Mouse (Mus musculus) cerebral cortex, adult 2 months (tissue): ENCODE results near the gene Sstr4.

Experiments
- WGBS: fragments of 180-500 bp; shearing (Covaris S2); methylation state at CpG from one replicate; pipeline ENCODE4 v1.1.7; 2018; 5-methylcytosine and 5-hydroxymethylcytosine counted together

Gene Sstr4

GRCm38 (mm10) chr2:148436285-148436684 is 41.1 kb downstream of the Sstr4 start:
- WGBS = 65% methylated on average over 3 of the region's 3 CpGs

GRCm38 (mm10) chr2:148439691-148440276 is 44.6 kb downstream of the Sstr4 start:
- 72% methylated on average over 3 of the region's 3 CpGs for WGBS

- WGBS = 73% methylated on average over 10 of the region's 10 CpGs
These were observed 46.3 kb downstream of the Sstr4 start for GRCm38 (mm10) chr2:148441421-148441820.

DNA sequence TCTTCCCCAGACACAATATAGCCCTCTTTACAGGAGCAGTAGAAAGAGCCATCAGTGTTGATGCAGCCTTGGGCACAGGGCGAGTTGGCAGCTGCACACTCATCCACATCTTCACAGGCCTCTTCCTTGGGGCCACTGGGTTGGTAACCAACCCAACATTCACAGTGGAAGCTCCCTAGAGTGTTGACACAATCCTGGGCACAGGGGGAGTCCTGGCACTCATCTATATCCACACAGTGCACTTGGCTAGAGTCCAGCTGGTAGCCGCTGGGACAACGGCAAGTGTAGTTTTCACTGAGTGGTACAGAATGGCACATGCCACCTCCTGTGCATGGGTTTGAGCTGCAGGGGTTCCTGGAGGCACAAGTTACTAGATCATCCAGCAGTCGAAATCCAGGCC is 47.0 kb downstream of the Sstr4 start:
- 69% methylated on average over 4 of the region's 4 CpGs for WGBS

DNA sequence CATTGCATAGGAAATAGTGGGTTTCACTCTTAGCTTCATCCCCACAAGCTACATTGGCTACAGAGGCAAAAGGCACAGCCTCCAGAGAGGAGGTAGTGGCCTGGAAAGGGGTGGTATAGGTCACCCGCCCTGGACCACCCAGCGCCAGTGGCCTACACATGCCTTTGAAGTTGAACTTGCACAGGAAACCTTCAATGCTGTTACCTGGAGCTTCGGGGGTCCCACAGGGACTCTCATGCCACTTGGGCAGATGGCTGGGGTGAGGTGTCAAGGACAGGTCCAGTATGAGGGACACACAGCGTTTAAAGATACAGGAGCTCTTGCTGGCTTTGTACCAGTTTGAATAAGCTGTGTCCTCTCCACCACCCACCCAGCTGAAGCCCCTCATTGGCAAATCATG is 47.6 kb downstream of the Sstr4 start:
- 86% methylated on average over 4 of the region's 4 CpGs for WGBS

DNA sequence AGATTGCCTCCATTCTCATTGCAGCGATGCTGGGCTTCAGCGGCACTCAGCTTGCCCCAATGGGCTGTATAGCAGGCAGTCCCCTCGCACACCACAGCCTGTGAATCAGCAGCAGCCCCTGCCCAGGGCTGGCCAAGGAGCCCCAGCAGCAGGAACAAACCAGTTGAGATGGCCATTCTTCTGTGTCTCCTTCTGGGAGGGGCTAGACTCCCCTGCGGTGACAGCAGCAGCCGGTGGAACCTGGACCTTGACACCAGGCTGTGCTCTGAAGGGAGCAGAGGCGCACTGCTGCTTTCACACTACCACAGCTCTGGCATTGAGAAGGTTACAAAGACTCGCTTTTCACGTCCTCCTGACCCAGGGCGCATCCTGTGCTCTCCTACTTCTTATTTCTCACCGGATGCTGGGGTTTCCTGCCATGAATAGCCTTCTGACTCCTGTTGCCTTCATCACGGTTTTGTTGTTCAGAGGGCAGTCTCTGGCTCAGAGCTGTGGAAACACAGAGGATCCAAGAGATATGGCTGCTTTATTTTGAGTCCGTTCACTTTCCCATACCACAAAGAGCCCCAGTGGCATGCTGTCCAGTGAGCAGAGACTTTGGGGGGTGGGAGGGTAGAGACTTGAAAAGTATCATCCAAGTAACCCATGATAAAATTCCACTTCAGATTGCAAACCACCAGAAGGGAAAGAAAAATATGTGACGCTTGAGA is 48.3 kb downstream of the Sstr4 start, which contains the start of gene Cd93:
Cd93 (minus strand) TSS at position 315 of the 710 bp plus-strand sequence.
- WGBS = 64% methylated on average over 13 of the region's 13 CpGs

DNA sequence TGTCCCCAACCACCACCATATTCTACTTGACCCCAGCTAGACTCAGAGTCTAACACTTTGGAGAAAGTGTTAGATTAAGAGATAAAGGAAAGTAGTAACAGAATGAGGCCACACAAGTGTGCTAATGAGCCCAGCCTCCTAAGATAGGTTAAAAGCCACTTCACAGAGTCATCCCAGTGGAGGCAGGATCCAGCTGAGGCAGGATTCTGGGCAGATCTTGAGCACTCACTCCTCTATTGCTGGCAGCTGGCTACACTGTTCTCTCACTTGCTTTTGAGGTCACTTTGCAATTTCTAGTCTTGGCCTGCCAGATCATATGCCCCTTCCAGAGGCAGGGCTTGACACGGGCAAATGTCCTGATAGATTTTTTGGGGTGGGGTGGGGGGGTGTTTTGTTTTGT is 49.3 kb downstream of the Sstr4 start:
- WGBS = 88% methylated on average over 1 of the region's 1 CpGs

- 98% methylated on average over 1 of the region's 1 CpGs for WGBS
These were observed 50.5 kb downstream of the Sstr4 start for GRCm38 (mm10) chr2:148445616-148446015.
